ENCODE assay signal across 7 mouse cellular contexts in the genomic region with DNA sequence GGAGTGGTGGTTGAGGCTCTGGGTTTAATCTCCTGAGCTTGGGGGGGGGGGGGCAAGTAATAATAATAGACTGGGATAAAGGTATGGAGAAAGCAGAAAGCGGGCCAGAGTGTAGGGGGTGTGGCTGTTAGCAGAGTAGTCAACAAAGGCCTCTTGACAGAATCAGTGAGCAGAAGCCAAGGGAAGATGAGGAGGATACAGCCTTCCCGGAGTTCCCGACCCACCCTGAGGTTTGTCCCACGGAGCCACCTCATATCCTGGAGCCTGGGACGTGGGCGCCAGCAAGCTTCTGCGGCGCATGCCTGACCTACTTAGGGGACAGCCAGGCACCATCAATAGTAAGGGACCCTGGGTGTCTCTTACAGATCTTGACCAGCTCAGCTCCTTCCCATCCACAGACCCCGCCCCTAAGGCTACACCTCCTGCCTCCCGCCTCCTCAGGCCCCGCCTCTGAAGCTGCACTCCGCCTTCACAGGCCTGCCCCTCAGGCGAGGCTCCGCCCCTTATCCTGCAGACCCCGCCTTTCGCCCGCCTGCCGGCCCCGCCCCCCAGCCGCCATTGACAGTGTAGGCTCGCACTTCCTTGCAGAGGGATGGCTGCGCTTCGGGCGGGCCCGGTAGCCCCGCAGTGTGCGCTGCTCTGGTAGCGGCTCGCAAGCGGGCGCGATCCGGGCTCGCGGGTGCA. TPM values are rescaled to one million over a fixed set of nuclear protein-coding genes. Genes with fewer than 3 reads are reported as not detected.
DNase-seq lines count a peak whose midpoint lies in the region; ATAC-seq lines count a peak whose summit lies in the region.

A gene (plus strand): TSS at position 561 of the 684 bp plus-strand sequence.

- peak within 1 kb of the TSS; percentile 80 for H3K4me2 ChIP-seq in embryonic facial prominence, embryonic 12.5 days (replicated peaks)
- peak within 1 kb of the TSS; percentile 91 for H3K4me2 ChIP-seq in limb, embryonic 11.5 days (ENCODE audit: low read depth, severe bottlenecking)
- peak within 1 kb of the TSS; percentile 80 for H3K4me2 ChIP-seq in midbrain, embryonic 14.5 days (ENCODE audit: low read length)

- peak; percentile 97 for ATAC-seq in embryonic facial prominence, embryonic 12.5 days (ENCODE audit: insufficient number of reproducible peaks, insufficient read depth, low FRiP score, low TSS enrichment)
- peak; percentile 94 for ATAC-seq in limb, embryonic 11.5 days (ENCODE audit: insufficient number of reproducible peaks, low FRiP score, low TSS enrichment, low read depth)
- ATAC-seq in midbrain, embryonic 14.5 days (ENCODE audit: low FRiP score, low TSS enrichment) = peak; percentile 96

- H3K9ac ChIP-seq in embryonic facial prominence, embryonic 12.5 days = peak within 1 kb of the TSS; percentile 68
- peak within 1 kb of the TSS; percentile 60 for H3K9ac ChIP-seq in limb, embryonic 11.5 days (ENCODE audit: low read length)
- peak within 1 kb of the TSS; percentile 76 for H3K9ac ChIP-seq in midbrain, embryonic 14.5 days (replicated peaks; ENCODE audit: low read length)

- H3K4me1 ChIP-seq in embryonic facial prominence, embryonic 12.5 days = peaks cover 11% of the 10 kb centered on the region; the same call in 1 of the 2 replicates
- H3K4me1 ChIP-seq in limb, embryonic 11.5 days (ENCODE audit: control insufficient read depth, insufficient read depth, low read length) = 0 out of 2 replicates have a peak, but pooled peaks cover 4% of the 10 kb centered on the region
- 0 out of 2 replicates have a peak, but pooled peaks cover 10% of the 10 kb centered on the region for H3K4me1 ChIP-seq in midbrain, embryonic 14.5 days (ENCODE audit: control insufficient read depth, insufficient read depth, low read length)

- under 1% methylated on average over 34 of the region's 35 CpGs for WGBS in embryonic facial prominence, embryonic 12.5 days
- under 1% methylated on average over 35 of the region's 35 CpGs for WGBS in limb, embryonic 11.5 days
- under 1% methylated on average over 35 of the region's 35 CpGs for WGBS in midbrain, embryonic 14.5 days

- peak within 1 kb of the TSS; percentile 32; the same call in 1 of the 2 replicates for H3K27ac ChIP-seq in embryonic facial prominence, embryonic 12.5 days
- H3K27ac ChIP-seq in limb, embryonic 11.5 days (replicated peaks; ENCODE audit: low read depth, low read length) = no peak within 1 kb of the TSS
- H3K27ac ChIP-seq in midbrain, embryonic 14.5 days (replicated peaks; ENCODE audit: low read depth, low read length) = peak within 1 kb of the TSS; percentile 55; the same call in 1 of the 2 replicates

- no peaks in the 10 kb centered on the region for H3K36me3 ChIP-seq in embryonic facial prominence, embryonic 12.5 days
- H3K36me3 ChIP-seq in limb, embryonic 11.5 days (ENCODE audit: control insufficient read depth, insufficient read depth, low read length) = no peaks in the 10 kb centered on the region
- H3K36me3 ChIP-seq in midbrain, embryonic 14.5 days (ENCODE audit: control insufficient read depth, insufficient read depth, low read length) = no peaks in the 10 kb centered on the region

- peak within 1 kb of the TSS; percentile 62 for H3K4me3 ChIP-seq in embryonic facial prominence, embryonic 12.5 days
- peak within 1 kb of the TSS; percentile 74 for H3K4me3 ChIP-seq in limb, embryonic 11.5 days (ENCODE audit: low read depth, low read length)
- H3K4me3 ChIP-seq in midbrain, embryonic 14.5 days (replicated peaks; ENCODE audit: low read depth, low read length) = peak within 1 kb of the TSS; percentile 71

- no peaks in the 10 kb centered on the region for H3K9me3 ChIP-seq in embryonic facial prominence, embryonic 12.5 days
- no peaks in the 10 kb centered on the region for H3K9me3 ChIP-seq in limb, embryonic 11.5 days (ENCODE audit: control insufficient read depth, low read length)
- H3K9me3 ChIP-seq in midbrain, embryonic 14.5 days (ENCODE audit: control insufficient read depth, low read length) = no peaks in the 10 kb centered on the region

- peaks cover 11% of the 10 kb centered on the region for H3K27me3 ChIP-seq in embryonic facial prominence, embryonic 12.5 days
- peaks cover 7% of the 10 kb centered on the region for H3K27me3 ChIP-seq in limb, embryonic 11.5 days (ENCODE audit: control insufficient read depth, insufficient read depth, low read length)
- peaks cover 5% of the 10 kb centered on the region; the same call in 1 of the 2 replicates for H3K27me3 ChIP-seq in midbrain, embryonic 14.5 days (ENCODE audit: control insufficient read depth, insufficient read depth, low read length)

- DNase-seq in adrenal gland, postnatal 25 days = peak; percentile 99
- DNase-seq in heart, adult 11 months = peak; percentile 100
- DNase-seq in kidney, adult 18-20 months = peak; percentile 99
- DNase-seq in limb, embryonic 11.5 days (ENCODE audit: low spot score) = peak; percentile 98
- DNase-seq in midbrain, embryonic 14.5 days = peak; percentile 95
- DNase-seq in spleen, adult 18-20 months = peak; percentile 99

RNA-seq across cellular contexts. Expression of the gene that starts here (rescaled TPM):
- 6.9 and 13.5 TPM in 2 replicates for total RNA-seq in adrenal gland, postnatal 25 days (2021)
- polyA plus RNA-seq in embryonic facial prominence, embryonic 12.5 days (2016; fragmentation: Nextera tagmentation; extraction: Ambion mirVana) = 11.0 and 12.5 TPM in 2 replicates
- polyA plus RNA-seq in limb, embryonic 11.5 days (2014; fragmentation: Nextera tagmentation; extraction: Ambion mirVana) = 5.3 and 6.6 TPM in 2 replicates
- polyA plus RNA-seq in midbrain, embryonic 14.5 days (2014; fragmentation: Nextera tagmentation; extraction: Ambion mirVana) = 14.0 and 18.1 TPM in 2 replicates
